Mouse (Mus musculus) testis, adult 2 months (tissue): ENCODE results near the gene Usp4.

ENCODE experiments used
- CTCF ChIP-seq: fragments of 200-500 bp; IDR thresholded peaks from 2 replicates; pipeline ENCODE4 v1.5.1; 2012; ENCODE audit warnings: low read depth, mild to moderate bottlenecking, inconsistent platforms, low read length, moderate library complexity; ENCODE audit not compliant: control insufficient read depth, insufficient read depth, insufficient replicate concordance
- POLR2A ChIP-seq: fragments of 200-500 bp; IDR thresholded peaks from 2 replicates; pipeline ENCODE4 v1.6.1; 2012; ENCODE audit warnings: low read depth, mild to moderate bottlenecking, inconsistent platforms, low read length, moderate library complexity; ENCODE audit not compliant: control insufficient read depth

GRCm38 (mm10) chr9:108409535-108409934 lies 61.9 kb downstream of the Usp4 start:
- TF ChIP-seq CTCF (no peak), POLR2A (no peak)
